Mouse (Mus musculus): ENCODE data around the gene AC109138.7.

DNA sequence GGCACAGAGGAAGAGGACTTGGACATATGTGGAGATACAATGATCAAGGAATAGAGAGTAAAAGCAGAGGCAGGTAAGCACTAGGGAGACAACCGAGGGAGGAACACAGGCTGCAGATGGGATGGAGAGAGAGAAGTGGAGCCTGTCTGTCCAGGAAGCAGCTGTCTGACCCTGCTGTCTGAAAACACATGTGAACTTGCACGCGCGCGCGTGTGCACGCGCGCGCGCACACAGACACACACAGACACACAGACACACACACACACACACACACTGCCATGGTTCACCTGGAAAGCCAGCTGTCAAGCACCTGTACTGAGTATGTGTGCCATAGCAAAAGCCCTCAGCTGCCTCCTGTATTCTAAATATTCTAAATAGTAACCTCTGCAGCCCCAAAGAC is 4.1 kb downstream of the AC109138.7 start:
- no peak for TF ChIP-seq CTCF (IDR thresholded peaks at IDR 0.05; ENCODE audit: control insufficient read depth, insufficient read depth, insufficient read length)
- TF ChIP-seq MYOG (IDR thresholded peaks at IDR 0.05; ENCODE audit: control insufficient read depth, extremely low read depth, insufficient read length): no peak
- TF ChIP-seq MAX (IDR thresholded peaks at IDR 0.05): no peak
- no peak for TF ChIP-seq USF1 (IDR thresholded peaks at IDR 0.05; ENCODE audit: low read depth)
- no peak for TF ChIP-seq MYOD1 (IDR thresholded peaks at IDR 0.05; ENCODE audit: control insufficient read depth, insufficient read length, low read depth)
- no peak for TF ChIP-seq CEBPB (IDR thresholded peaks at IDR 0.05; ENCODE audit: low read depth)
